Mouse (Mus musculus) midbrain, embryonic 10.5 days (tissue): ENCODE measurements around the gene Bag5. TPM values are rescaled to one million over a fixed set of nuclear protein-coding genes. Genes with fewer than 3 reads are reported as not detected.
A peak's percentile ranks its signal among the peaks of the same experiment; 100 is the strongest.

Source experiments
- DNase-seq: peaks from one replicate; pipeline ENCODE4 v3.0.0-alpha.2; 2017; ENCODE audit warnings: low spot score
- H3K27ac ChIP-seq: fragments of 300-500 bp; sonication (generic); replicated peaks from 2 replicates; pipeline ENCODE4 v1.5.1; 2016; ENCODE audit warnings: mild to moderate bottlenecking
- H3K27me3 ChIP-seq: fragments of 300-500 bp; sonication (generic); 2 replicates; pipeline ENCODE4 v1.6.1; 2016; ENCODE audit warnings: low read depth, mild to moderate bottlenecking; ENCODE audit not compliant: poor library complexity, severe bottlenecking
- H3K36me3 ChIP-seq: fragments of 300-500 bp; sonication (generic); 2 replicates; pipeline ENCODE4 v1.6.1; 2016; ENCODE audit warnings: mild to moderate bottlenecking, moderate library complexity
- H3K4me1 ChIP-seq: fragments of 300-500 bp; sonication (generic); 2 replicates; pipeline ENCODE4 v1.6.1; 2016
- H3K4me3 ChIP-seq: fragments of 300-500 bp; sonication (generic); 2 replicates; pipeline ENCODE4 v1.5.1; 2016; ENCODE audit warnings: mild to moderate bottlenecking, moderate library complexity
- H3K9me3 ChIP-seq: fragments of 300-500 bp; sonication (generic); replicated peaks from 2 replicates; pipeline ENCODE4 v1.6.1; 2016; ENCODE audit warnings: mild to moderate bottlenecking
- WGBS: fragments of 180-500 bp; shearing (Covaris S2); methylation state at CpG from one replicate; pipeline ENCODE4 v1.1.7; 2016; 5-methylcytosine and 5-hydroxymethylcytosine counted together
- polyA plus RNA-seq: library from polyadenylated mRNA; unstranded; fragments of >200 nt; fragmentation: Nextera tagmentation; extraction: Ambion mirVana; gene quantifications from 2 replicates; pipeline ENCODE4 v1.2.1, GENCODE M21; 2016

Gene Bag5
- polyA plus RNA-seq, 1 experiment from 2014 or later: 57.2 TPM

DNA sequence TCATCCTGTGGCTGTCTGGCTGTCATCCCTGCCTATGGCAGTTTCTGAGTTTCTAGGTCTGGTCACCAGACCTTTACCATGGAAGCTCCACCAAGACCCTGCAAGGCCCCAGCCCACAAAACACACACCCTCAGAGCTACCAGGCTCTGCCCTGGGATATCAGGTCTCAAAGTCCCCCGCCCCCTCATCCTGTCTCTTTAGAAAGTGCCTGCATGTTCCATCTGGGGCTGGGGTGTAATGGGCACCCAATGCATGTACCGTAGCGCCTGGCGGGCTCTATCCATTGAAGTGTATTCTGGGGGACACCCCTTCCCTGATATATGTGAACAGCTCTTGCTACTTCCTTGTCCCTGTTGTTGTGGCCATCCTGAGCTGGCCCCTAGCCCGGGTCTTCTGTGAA lies 20.2 kb downstream of the Bag5 start:
- DNase-seq: peak; percentile 39
- Histone ChIP-seq H3K27me3 (no peaks in the 10 kb centered on the region), H3K9me3 (no peaks in the 10 kb centered on the region), H3K4me3 (peak overlapping the region; percentile 43), H3K27ac (peak overlapping the region; percentile 99), H3K4me1 (peaks cover 92% of the 10 kb centered on the region), H3K36me3 (no peaks in the 10 kb centered on the region)
- 75% methylated on average over 5 of the region's 5 CpGs for WGBS

DNA sequence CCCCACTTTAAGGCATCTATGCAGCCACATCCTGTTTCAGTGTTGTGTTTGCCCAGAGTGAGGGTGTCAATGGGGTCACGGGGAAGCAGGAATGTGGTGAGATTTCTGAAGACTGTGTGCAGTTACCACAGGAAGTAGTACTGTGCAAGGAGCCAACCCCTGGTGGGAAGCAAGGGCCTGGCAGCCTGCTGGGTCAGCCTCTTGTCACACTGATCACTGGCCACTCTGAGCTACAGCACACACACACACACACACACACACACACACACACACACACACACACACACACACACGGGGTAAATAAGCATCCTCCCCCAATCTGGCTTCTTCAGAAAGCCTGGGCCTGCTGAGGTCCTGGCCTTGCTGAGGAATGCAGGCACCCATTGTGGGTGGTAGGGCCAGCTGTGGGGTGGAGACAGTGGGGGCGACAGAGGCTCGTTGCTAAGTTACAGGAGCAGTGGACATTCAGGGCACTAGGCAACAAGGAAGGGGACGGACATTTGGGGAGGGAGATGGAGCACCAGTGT lies 21.6 kb downstream of the Bag5 start:
- H3K4me1 ChIP-seq: peaks cover 100% of the 10 kb centered on the region
- H3K4me3 ChIP-seq: peak overlapping the region; percentile 43; the same call in 1 of the 2 replicates
- H3K36me3 ChIP-seq: no peaks in the 10 kb centered on the region
- peak overlapping the region; percentile 99 for H3K27ac ChIP-seq
- no peaks in the 10 kb centered on the region for H3K27me3 ChIP-seq
- DNase-seq: peak; percentile 89
- no peaks in the 10 kb centered on the region for H3K9me3 ChIP-seq
- WGBS: 4% methylated on average over 5 of the region's 5 CpGs

DNA sequence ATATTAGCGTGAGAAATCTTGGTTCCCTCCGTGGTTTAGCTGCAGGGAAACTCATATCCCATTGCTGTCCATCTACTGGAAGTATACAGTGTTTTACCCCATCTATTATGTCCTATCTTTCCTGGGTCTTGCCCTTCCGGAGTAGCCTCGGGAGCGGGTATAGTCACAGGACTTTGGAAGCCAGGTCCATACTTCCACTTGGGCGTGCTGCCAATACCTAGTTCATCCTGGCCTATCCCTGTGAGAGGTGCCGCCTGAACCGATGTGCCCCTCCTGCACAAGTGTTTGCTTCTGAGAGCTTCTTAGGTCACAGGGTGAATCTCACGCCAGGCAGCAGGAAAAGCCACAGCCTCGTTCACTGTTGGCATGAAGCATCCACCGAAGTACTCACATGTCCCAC lies 23.6 kb downstream of the Bag5 start:
- Histone ChIP-seq H3K4me3 (no peak overlapping the region), H3K4me1 (peaks cover 90% of the 10 kb centered on the region), H3K27me3 (no peaks in the 10 kb centered on the region), H3K9me3 (no peaks in the 10 kb centered on the region), H3K27ac (peak overlapping the region; percentile 99), H3K36me3 (peaks cover under 1% of the 10 kb centered on the region)
- no peak for DNase-seq
- WGBS: 91% methylated on average over 11 of the region's 11 CpGs

GRCm38 (mm10) chr12:111688069-111688428 lies 25.0 kb downstream of the Bag5 start:
- Histone ChIP-seq H3K4me1 (peaks cover 78% of the 10 kb centered on the region), H3K27me3 (no peaks in the 10 kb centered on the region), H3K4me3 (peak overlapping the region; percentile 14; the same call in 1 of the 2 replicates), H3K36me3 (peaks cover 15% of the 10 kb centered on the region), H3K27ac (peak overlapping the region; percentile 99), H3K9me3 (no peaks in the 10 kb centered on the region)
- no peak for DNase-seq
- 35% methylated on average over 2 of the region's 2 CpGs for WGBS

- DNase-seq: peak; percentile 52
- Histone ChIP-seq H3K9me3 (no peaks in the 10 kb centered on the region), H3K27me3 (no peaks in the 10 kb centered on the region), H3K27ac (peak overlapping the region; percentile 99), H3K4me1 (peaks cover 78% of the 10 kb centered on the region), H3K4me3 (peak overlapping the region; percentile 14; the same call in 1 of the 2 replicates), H3K36me3 (peaks cover 20% of the 10 kb centered on the region)
- WGBS: 33% methylated on average over 14 of the region's 14 CpGs
These were observed 25.5 kb downstream of the Bag5 start for GRCm38 (mm10) chr12:111687350-111688068.

DNA sequence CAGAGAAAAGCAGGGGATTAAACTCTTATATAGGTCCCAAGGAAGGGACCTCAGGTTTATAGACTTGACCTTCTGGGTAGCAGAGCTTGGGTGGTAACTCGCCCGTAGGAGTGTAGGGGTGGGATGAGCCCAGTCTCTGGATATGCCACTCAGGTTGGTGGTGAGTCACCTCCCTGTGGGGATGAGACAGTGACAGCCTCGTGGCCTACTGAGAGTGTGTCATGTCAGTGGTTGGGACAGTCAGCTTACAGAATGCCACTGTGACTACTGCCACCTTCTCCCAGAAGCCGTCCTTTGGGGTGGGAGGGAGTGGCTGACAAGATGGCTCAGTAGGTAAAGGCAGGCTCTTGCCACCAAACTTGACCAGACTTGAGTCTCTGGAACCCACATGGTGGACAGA lies 26.7 kb downstream of the Bag5 start:
- DNase-seq: no peak
- Histone ChIP-seq H3K27me3 (no peaks in the 10 kb centered on the region), H3K4me3 (no peak overlapping the region), H3K27ac (peak overlapping the region; percentile 99), H3K36me3 (peaks cover 31% of the 10 kb centered on the region), H3K4me1 (peaks cover 71% of the 10 kb centered on the region), H3K9me3 (no peaks in the 10 kb centered on the region)
- 88% methylated on average over 4 of the region's 4 CpGs for WGBS

DNA sequence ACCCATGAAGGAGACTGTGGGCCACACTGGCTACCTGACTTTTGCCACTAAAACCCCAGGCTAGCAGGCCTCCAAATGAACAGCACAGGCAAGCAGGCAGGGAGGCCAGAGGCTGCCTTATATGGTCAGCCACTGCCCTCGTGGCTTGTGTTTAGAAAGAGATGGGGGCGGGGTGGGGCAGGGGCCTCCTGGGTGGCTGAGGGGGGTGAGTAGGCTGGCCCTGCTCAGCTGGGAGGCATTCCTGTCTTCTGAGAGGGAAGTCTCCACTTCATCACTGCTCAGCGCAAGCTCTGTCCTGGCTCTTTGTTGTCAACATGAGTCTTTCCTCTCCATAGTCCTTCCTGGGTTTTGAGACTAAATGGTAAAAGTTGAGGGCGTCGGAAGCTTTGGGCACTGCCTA lies 30.3 kb downstream of the Bag5 start:
- peaks cover 52% of the 10 kb centered on the region for H3K36me3 ChIP-seq
- WGBS: 56% methylated on average over 5 of the region's 5 CpGs
- H3K4me1 ChIP-seq: peaks cover 58% of the 10 kb centered on the region
- H3K27ac ChIP-seq: peak overlapping the region; percentile 63
- H3K27me3 ChIP-seq: no peaks in the 10 kb centered on the region
- no peaks in the 10 kb centered on the region for H3K9me3 ChIP-seq
- 0 out of 2 replicates have a peak overlapping the region, but pooled peaks have one; percentile 0 for H3K4me3 ChIP-seq
- DNase-seq: no peak

DNA sequence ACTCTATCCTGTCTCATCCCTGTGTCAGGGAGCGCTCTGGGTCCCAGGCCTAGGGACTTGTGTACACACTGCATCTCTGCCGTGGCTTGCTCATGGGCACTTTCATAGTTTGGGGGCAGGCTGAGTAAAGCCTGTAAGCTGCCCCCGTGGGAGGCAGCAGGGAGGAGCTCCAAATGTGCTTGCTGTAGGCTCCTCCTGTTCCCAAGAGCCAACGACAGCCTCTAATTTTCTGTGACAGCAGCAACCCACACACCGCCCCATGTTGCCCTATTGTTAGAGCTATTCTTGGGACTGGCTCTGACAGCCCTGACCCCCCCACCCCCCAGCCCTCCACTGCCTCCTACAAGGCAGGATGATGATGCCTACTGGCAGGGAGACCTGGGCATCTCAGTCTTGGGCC lies 31.1 kb downstream of the Bag5 start:
- H3K9me3 ChIP-seq: no peaks in the 10 kb centered on the region
- H3K36me3 ChIP-seq: peaks cover 52% of the 10 kb centered on the region
- no peaks in the 10 kb centered on the region for H3K27me3 ChIP-seq
- H3K4me3 ChIP-seq: no peak overlapping the region
- peaks cover 58% of the 10 kb centered on the region for H3K4me1 ChIP-seq
- no peak overlapping the region; the same call in 1 of the 2 replicates for H3K27ac ChIP-seq
- 88% methylated on average over 5 of the region's 5 CpGs for WGBS
- no peak for DNase-seq

DNA sequence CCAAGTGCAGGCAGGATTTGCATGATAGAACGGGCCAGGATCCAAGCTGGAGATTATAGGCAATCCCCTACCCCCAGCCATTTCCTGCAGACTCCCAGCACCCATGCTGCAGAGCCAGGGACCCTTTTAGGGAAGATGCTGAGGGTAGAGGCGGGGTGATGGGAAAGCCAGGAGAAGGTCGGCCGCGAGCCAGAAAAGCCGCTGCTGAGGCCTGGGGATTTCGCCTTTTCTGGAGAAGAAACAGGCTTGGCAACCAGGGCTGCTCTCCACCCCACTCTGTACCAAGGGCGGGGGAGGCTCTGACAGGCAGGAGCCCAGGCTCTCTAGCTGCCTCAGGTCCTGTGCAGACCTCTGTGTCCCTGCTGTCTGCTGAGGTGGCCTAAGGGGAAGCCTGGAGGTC lies 31.8 kb downstream of the Bag5 start:
- Histone ChIP-seq H3K9me3 (no peaks in the 10 kb centered on the region), H3K27me3 (peaks cover 4% of the 10 kb centered on the region; the same call in 1 of the 2 replicates), H3K4me1 (peaks cover 57% of the 10 kb centered on the region), H3K36me3 (peaks cover 52% of the 10 kb centered on the region), H3K4me3 (peak overlapping the region; percentile 14; the same call in 1 of the 2 replicates), H3K27ac (no peak overlapping the region; the same call in 1 of the 2 replicates)
- no peak for DNase-seq
- WGBS: 90% methylated on average over 8 of the region's 8 CpGs

GRCm38 (mm10) chr12:111680661-111681060 lies 32.4 kb downstream of the Bag5 start:
- Histone ChIP-seq H3K4me1 (peaks cover 53% of the 10 kb centered on the region), H3K9me3 (no peaks in the 10 kb centered on the region), H3K4me3 (peak overlapping the region; percentile 14; the same call in 1 of the 2 replicates), H3K36me3 (peaks cover 52% of the 10 kb centered on the region), H3K27me3 (peaks cover 11% of the 10 kb centered on the region), H3K27ac (no peak overlapping the region; the same call in 1 of the 2 replicates)
- 93% methylated on average over 13 of the region's 13 CpGs for WGBS
- no peak for DNase-seq

DNA sequence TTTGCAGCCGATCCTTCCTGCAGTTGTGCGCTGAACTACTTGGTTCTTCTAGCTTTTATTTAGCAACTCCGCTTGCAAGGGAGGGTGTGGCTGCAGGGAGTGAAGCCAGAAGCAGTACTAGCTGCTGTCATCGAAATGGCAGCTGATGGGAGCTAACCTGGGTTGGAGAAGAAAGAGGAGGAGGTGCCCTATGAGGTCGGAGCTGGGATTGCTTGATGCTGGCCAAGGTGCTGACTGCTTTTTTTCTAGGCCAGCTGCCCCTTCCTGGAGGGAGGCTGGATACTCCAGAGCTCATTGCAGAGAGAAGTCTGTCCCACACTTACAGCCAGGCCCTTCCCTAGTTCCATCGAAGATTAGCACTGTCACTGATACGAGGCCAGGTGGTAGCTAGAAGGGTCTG lies 34.1 kb downstream of the Bag5 start:
- Histone ChIP-seq H3K27ac (peak overlapping the region; percentile 96), H3K4me1 (peaks cover 58% of the 10 kb centered on the region), H3K4me3 (peak overlapping the region; percentile 97), H3K9me3 (no peaks in the 10 kb centered on the region), H3K36me3 (peaks cover 47% of the 10 kb centered on the region), H3K27me3 (peaks cover 26% of the 10 kb centered on the region)
- no peak for DNase-seq
- 56% methylated on average over 7 of the region's 7 CpGs for WGBS

- peak overlapping the region; percentile 97 for H3K4me3 ChIP-seq
- H3K4me1 ChIP-seq: peaks cover 61% of the 10 kb centered on the region
- no peaks in the 10 kb centered on the region for H3K9me3 ChIP-seq
- H3K27ac ChIP-seq: peak overlapping the region; percentile 96
- no peak for DNase-seq
- H3K27me3 ChIP-seq: peaks cover 29% of the 10 kb centered on the region
- 11% methylated on average over 13 of the region's 13 CpGs for WGBS
- peaks cover 43% of the 10 kb centered on the region for H3K36me3 ChIP-seq
These were observed 34.5 kb downstream of the Bag5 start for GRCm38 (mm10) chr12:111678670-111678933.

GRCm38 (mm10) chr12:111677882-111678669 lies 35.0 kb downstream of the Bag5 start, which contains the start of gene Trmt61a:
Trmt61a (plus strand) TSS chr12:111678105.
- Histone ChIP-seq H3K4me1 (peaks cover 63% of the 10 kb centered on the region), H3K9me3 (no peaks in the 10 kb centered on the region), H3K27me3 (peaks cover 35% of the 10 kb centered on the region), H3K36me3 (peaks cover 38% of the 10 kb centered on the region), H3K27ac (peak within 1 kb of the TSS; percentile 96), H3K4me3 (peak within 1 kb of the TSS; percentile 97)
- peak; percentile 94 for DNase-seq
- WGBS: under 1% methylated on average over 51 of the region's 51 CpGs
